Mouse (Mus musculus) myocyte (in vitro differentiated cells): Measurements from ENCODE around the gene Ptprr.

Source experiments
- E2F4 ChIP-seq: IDR thresholded peaks from one replicate; pipeline ENCODE4 v1.6.1; 2011; ENCODE audit warnings: mild to moderate bottlenecking, control low read depth, moderate library complexity; ENCODE audit not compliant: insufficient read depth
- MYOG ChIP-seq, 3 experiments: IDR thresholded peaks; one replicate each; pipeline ENCODE4 v1.6.1; 2011; ENCODE audit warnings: control low read depth in 2 of 3, low read depth in 2 of 3, mild to moderate bottlenecking in 2 of 3; ENCODE audit not compliant: insufficient read length in 2 of 3, control insufficient read depth in 1 of 3, insufficient read depth in 1 of 3
- POLR2A ChIP-seq: IDR thresholded peaks from one replicate; pipeline ENCODE4 v1.6.1; 2011; ENCODE audit warnings: low read depth, mild to moderate bottlenecking, control low read depth, moderate library complexity; ENCODE audit not compliant: insufficient read length
- POLR2AphosphoS2 ChIP-seq: IDR thresholded peaks from one replicate; pipeline ENCODE4 v1.6.1; 2011; ENCODE audit warnings: low read depth, control low read depth; ENCODE audit not compliant: insufficient read length
- REST ChIP-seq: IDR thresholded peaks from one replicate; pipeline ENCODE4 v1.6.1; 2011; ENCODE audit warnings: mild to moderate bottlenecking, control low read depth, moderate library complexity; ENCODE audit not compliant: insufficient read depth, insufficient read length
- TCF12 ChIP-seq: IDR thresholded peaks from one replicate; pipeline ENCODE4 v1.6.1; 2011; ENCODE audit warnings: mild to moderate bottlenecking, control low read depth; ENCODE audit not compliant: poor library complexity, insufficient read depth, severe bottlenecking

DNA sequence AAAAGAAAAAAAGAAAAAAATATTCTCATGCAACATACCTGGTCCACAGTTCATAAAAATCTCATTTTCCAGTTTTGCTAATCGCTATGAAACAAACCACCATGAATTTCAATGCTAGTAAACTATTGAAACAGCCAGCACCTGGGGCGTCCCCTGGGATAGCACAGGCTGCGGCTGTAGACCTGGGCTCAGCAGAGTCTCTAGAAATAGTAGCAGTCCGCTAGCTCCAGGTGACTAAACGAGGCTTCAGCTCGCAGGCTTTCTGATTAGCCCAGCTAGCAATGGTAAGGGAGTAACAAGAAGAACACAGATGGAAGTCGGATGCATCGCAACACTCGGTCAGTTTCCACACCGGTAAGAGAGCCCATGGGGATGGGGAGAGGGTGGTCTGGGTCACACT, 125.7 kb downstream of the Ptprr start:
- TF ChIP-seq E2F4 = no peak
- no peak for TF ChIP-seq TCF12
- no peak for TF ChIP-seq MYOG (IDR thresholded peaks at IDR 0.05; ENCODE audit: control insufficient read depth in 1 of 3, insufficient read depth in 1 of 3, insufficient read length in 2 of 3, low read depth in 2 of 3)
- TF ChIP-seq POLR2A = no peak
- no peak for TF ChIP-seq POLR2AphosphoS2
- TF ChIP-seq REST = no peak
